Mouse (Mus musculus): ENCODE data around the gene 4933407L21Rik. TPM values are rescaled to one million over a fixed set of nuclear protein-coding genes. Genes with fewer than 3 reads are reported as not detected.
A peak's percentile ranks its signal among the peaks of the same experiment; 100 is the strongest.

Gene 4933407L21Rik
- total and polyA plus RNA-seq, 3 experiments = 0.17 to 0.71 (median 0.19) TPM

GRCm38 (mm10) chr1:85977709-85978108 lies 49.4 kb downstream of the 4933407L21Rik start:
- Histone ChIP-seq H3K4me2 (ENCODE audit: insufficient read depth, low read depth, poor library complexity, severe bottlenecking) (no peak overlapping the region; the same call in 1 of the 2 replicates), H3K9ac (ENCODE audit: insufficient read depth, low read depth) (peak overlapping the region; percentile 14; the same call in 1 of the 2 replicates), H3K36me3 (replicated peaks in 1 of 2; ENCODE audit: control insufficient read depth in 1 of 2, insufficient read depth in 1 of 2, low read length in 1 of 2) (no peaks in the 10 kb centered on the region), H3K9me3 (replicated peaks; ENCODE audit: low read length) (no peaks in the 10 kb centered on the region), H3K79me2 (replicated peaks; ENCODE audit: control insufficient read depth, extremely low read depth, insufficient read depth, poor library complexity, severe bottlenecking) (no peaks in the 10 kb centered on the region), H3K4me3 (replicated peaks in 1 of 3; ENCODE audit: low read depth in 2 of 3, low read length in 2 of 3, poor library complexity in 1 of 3) (no peak overlapping the region), H3K27ac (ENCODE audit: insufficient read depth, low read depth) (peak overlapping the region; percentile 83), H3K27me3 (replicated peaks) (no peaks in the 10 kb centered on the region), H3K4me1 (ENCODE audit: control insufficient read depth in 1 of 2, insufficient read depth in 2 of 2) (peaks cover 50 to 89% of the 10 kb centered on the region in 2 experiments)
- in situ Hi-C loops (cut with MboI; ENCODE audit: low pct_ligation_motif_present, low pct_unique_long_range_greater_than_20kb, low sequenced_read_pairs) = no loop called here
- dilution Hi-C loops (cut with MboI; ENCODE audit: extremely low pct_ligation_motif_present, extremely low pct_unique_long_range_greater_than_20kb, low sequenced_read_pairs) = no loop called here
- TF ChIP-seq UBTF (IDR thresholded peaks at IDR 0.05; ENCODE audit: low read depth, low read length) = peak; percentile 68; the same call in 1 of the 2 replicates
- no peak for TF ChIP-seq POLR2AphosphoS2 (IDR thresholded peaks at IDR 0.05; ENCODE audit: low read depth, low read length)
- peak; percentile 38; the same call in 1 of the 2 replicates for TF ChIP-seq ZNF384 (IDR thresholded peaks at IDR 0.05; ENCODE audit: low read depth, low read length)
- TF ChIP-seq SIN3A (IDR thresholded peaks at IDR 0.05; ENCODE audit: low read length) = peak; percentile 88
- TF ChIP-seq MAX (IDR thresholded peaks at IDR 0.05; ENCODE audit: low read length) = peak; percentile 60
- 0 out of 2 replicates have a peak, but pooled peaks have one; percentile 36 for TF ChIP-seq TBP (conservative IDR thresholded peaks at IDR 0.05; ENCODE audit: low read depth, low read length)
- peak; percentile 73 for TF ChIP-seq JUND (conservative IDR thresholded peaks at IDR 0.05; ENCODE audit: low read depth, low read length)
- TF ChIP-seq ZKSCAN1 (IDR thresholded peaks at IDR 0.05; ENCODE audit: borderline replicate concordance, low read depth, low read length) = no peak
- no peak for TF ChIP-seq ZC3H11A (IDR thresholded peaks at IDR 0.05; ENCODE audit: low read depth, low read length)
- TF ChIP-seq ZMIZ1 (IDR thresholded peaks at IDR 0.05; ENCODE audit: low read depth, low read length) = peak; percentile 78
- TF ChIP-seq SMC3 (IDR thresholded peaks at IDR 0.05; ENCODE audit: low read depth, low read length) = peak; percentile 32
- peak; percentile 76 for TF ChIP-seq JUN (IDR thresholded peaks at IDR 0.05; ENCODE audit: insufficient read depth, low read depth, low read length)
- peak; percentile 95 for TF ChIP-seq TCF12 (IDR thresholded peaks at IDR 0.05; ENCODE audit: low read depth, low read length)
- TF ChIP-seq EP300 (IDR thresholded peaks at IDR 0.05; ENCODE audit: low read length) = peak; percentile 93
- TF ChIP-seq MYC (IDR thresholded peaks at IDR 0.05; ENCODE audit: low read depth, low read length) = peak; percentile 79
- peak; percentile 97 for TF ChIP-seq MAZ (IDR thresholded peaks at IDR 0.05; ENCODE audit: low read depth, low read length)
- TF ChIP-seq GABPA (IDR thresholded peaks at IDR 0.05; ENCODE audit: insufficient replicate concordance, low read depth, low read length) = no peak
- TF ChIP-seq RAD21 (IDR thresholded peaks at IDR 0.05; ENCODE audit: low read depth, low read length) = peak; percentile 4
- TF ChIP-seq MEF2A (IDR thresholded peaks at IDR 0.05; ENCODE audit: borderline replicate concordance, low read depth, low read length) = peak; percentile 75
- TF ChIP-seq POLR2A (IDR thresholded peaks at IDR 0.05; ENCODE audit: low read depth, low read length) = peak; percentile 43
- TF ChIP-seq CTCF (conservative IDR thresholded peaks at IDR 0.05 in 1 of 2, IDR thresholded peaks at IDR 0.05 in 1 of 2; ENCODE audit: low read depth in 2 of 2, low read length in 2 of 2) = no peak
- peak; percentile 66; the same call in 1 of the 2 replicates for TF ChIP-seq MAFK (IDR thresholded peaks at IDR 0.05; ENCODE audit: insufficient replicate concordance, low read length)
- TF ChIP-seq E2F4 (IDR thresholded peaks at IDR 0.05; ENCODE audit: insufficient replicate concordance, low read depth, low read length) = peak; percentile 53; the same call in 1 of the 2 replicates
- peak; percentile 50; the same call in 1 of the 2 replicates for TF ChIP-seq HCFC1 (IDR thresholded peaks at IDR 0.05; ENCODE audit: low read depth, low read length)
- peak; percentile 60; the same call in 1 of the 2 replicates for TF ChIP-seq NELFE (IDR thresholded peaks at IDR 0.05; ENCODE audit: low read depth, low read length)
- peak; percentile 84 for TF ChIP-seq MXI1 (IDR thresholded peaks at IDR 0.05; ENCODE audit: low read depth, low read length)
- TF ChIP-seq ETS1 (conservative IDR thresholded peaks at IDR 0.05; ENCODE audit: low read depth, low read length) = peak; percentile 97
- 0 out of 2 replicates have a peak, but pooled peaks have one; percentile 48 for TF ChIP-seq KAT2A (IDR thresholded peaks at IDR 0.05; ENCODE audit: insufficient replicate concordance, low read length)
- TF ChIP-seq ELF1 (IDR thresholded peaks at IDR 0.05; ENCODE audit: low read depth, low read length) = peak; percentile 62; the same call in 1 of the 2 replicates
- peak; percentile 87 for TF ChIP-seq CHD2 (IDR thresholded peaks at IDR 0.05; ENCODE audit: low read length)
- TF ChIP-seq BHLHE40 (IDR thresholded peaks at IDR 0.05; ENCODE audit: low read depth, low read length) = peak; percentile 73
- TF ChIP-seq NRF1 (IDR thresholded peaks at IDR 0.05; ENCODE audit: low read depth, low read length) = peak; percentile 35; the same call in 1 of the 2 replicates
- 0 out of 2 replicates have a peak, but pooled peaks have one; percentile 82 for TF ChIP-seq CHD1 (IDR thresholded peaks at IDR 0.05; ENCODE audit: low read depth, low read length)
- TF ChIP-seq IRF4 (IDR thresholded peaks at IDR 0.05; ENCODE audit: low read depth, low read length) = peak; percentile 94
- TF ChIP-seq USF2 (conservative IDR thresholded peaks at IDR 0.05; ENCODE audit: low read depth, low read length) = no peak
- TF ChIP-seq USF1 (IDR thresholded peaks at IDR 0.05; ENCODE audit: low read depth, low read length) = no peak
- TF ChIP-seq PAX5 (IDR thresholded peaks at IDR 0.05; ENCODE audit: low read length) = no peak
- peak; percentile 81; the same call in 1 of the 2 replicates for TF ChIP-seq RCOR1 (conservative IDR thresholded peaks at IDR 0.05; ENCODE audit: low read depth, low read length)
- DNase-seq (ENCODE audit: extremely low read depth) = peak; percentile 92
